Mouse (Mus musculus): ENCODE measurements around the gene Arhgap19.

The Arhgap19 gene

DNA sequence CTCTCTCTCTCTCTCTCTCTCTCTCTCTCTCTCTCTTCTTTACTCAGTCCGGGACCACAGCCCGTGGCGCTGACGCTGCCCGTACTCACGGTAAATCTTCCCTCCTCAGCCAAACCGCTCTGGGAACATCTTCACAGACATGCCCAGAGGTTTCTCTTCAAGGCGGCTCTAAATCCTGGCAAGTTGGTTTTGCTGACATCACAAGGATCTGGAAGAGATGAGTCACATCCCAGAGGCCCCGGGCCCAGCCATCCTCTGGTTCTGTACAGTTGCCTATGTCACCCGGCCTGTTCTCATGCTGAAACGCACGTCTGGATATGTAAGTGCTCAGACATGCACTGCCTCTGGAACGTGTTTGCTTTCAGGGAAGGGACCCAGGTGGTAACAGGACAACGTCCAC lies 54.4 kb downstream of the Arhgap19 start:
- intact Hi-C loops (cut with DNase I), result no loop called here

DNA sequence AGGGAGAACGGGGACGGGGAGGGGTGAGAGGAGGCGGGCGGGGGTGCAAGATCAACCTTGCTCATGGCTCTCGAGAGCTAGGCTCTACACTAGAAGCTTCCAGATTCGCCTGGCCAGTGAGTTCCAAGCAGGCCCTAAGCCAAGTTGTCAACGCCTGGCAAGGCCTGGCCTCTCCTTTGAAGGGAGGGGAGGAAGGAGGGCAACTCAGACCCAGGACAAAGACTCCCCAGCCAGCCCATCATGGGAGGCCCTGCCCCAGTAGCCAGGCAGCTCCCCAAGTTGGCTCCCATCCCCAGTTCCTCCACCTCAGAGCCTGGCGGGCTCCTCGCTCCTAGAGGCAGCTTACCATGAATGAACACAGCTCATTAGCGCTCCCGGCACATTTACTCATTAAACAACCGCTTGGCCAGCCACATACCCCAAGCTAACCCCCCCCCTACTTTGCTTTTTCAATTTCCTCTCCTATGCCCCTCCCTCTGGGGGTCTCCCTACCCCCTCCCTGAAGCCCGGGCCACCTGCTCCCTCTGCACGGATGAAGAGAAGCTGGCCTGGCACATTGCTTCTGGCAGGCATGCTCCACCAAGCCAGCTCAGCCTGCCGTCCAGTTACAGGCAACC lies 55.8 kb downstream of the Arhgap19 start:
- intact Hi-C loops (cut with DNase I), result no loop called here

DNA sequence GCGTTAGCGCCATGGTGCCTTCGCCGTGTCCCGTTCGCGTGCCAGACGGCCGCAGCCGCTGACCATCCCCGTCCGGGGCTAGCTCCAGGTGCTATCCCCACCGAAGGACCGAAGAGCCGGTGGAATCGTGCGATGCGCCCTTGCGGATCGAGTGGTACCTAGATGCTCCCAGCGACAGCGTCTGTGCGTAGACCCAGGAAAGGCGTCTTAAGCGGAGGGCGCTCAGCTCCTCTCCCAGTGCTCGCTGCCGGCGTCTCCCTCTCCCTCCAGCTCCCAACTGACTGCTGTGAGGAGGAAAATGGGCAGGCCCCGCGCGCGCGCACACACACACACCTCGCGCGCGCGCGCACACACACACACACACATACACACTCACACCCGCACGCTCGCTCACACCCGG lies 58.5 kb downstream of the Arhgap19 start, which contains the start of gene Slit1:
Slit1 (minus strand) TSS at position 270 of the 400 bp plus-strand sequence.
- intact Hi-C loops (cut with DNase I), result no loop called here

DNA sequence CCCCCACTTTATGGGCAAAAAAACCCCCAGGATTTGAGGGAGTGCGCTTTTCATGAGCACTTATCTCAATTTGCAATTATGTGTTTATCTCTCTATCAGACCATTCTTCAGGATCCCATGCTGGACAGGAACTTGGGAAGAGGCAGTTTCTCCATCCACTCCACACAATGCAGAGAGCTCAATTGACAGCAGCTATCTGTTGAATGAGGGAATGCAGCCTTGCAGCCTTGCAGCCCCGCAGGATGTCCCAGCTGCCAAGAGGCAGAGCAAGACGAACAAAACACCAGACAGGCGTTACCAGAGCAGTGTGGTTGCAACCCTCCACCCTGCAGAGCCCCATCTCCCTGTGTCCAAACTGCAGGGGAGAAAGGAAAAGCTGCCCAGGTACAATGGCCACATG lies 63.0 kb downstream of the Arhgap19 start:
- intact Hi-C loops (cut with DNase I), result no loop called here

- intact Hi-C loops (cut with DNase I), result no loop called here
Observed at GRCm38 (mm10) chr19:41738429-41738805, 63.4 kb downstream of the Arhgap19 start.

DNA sequence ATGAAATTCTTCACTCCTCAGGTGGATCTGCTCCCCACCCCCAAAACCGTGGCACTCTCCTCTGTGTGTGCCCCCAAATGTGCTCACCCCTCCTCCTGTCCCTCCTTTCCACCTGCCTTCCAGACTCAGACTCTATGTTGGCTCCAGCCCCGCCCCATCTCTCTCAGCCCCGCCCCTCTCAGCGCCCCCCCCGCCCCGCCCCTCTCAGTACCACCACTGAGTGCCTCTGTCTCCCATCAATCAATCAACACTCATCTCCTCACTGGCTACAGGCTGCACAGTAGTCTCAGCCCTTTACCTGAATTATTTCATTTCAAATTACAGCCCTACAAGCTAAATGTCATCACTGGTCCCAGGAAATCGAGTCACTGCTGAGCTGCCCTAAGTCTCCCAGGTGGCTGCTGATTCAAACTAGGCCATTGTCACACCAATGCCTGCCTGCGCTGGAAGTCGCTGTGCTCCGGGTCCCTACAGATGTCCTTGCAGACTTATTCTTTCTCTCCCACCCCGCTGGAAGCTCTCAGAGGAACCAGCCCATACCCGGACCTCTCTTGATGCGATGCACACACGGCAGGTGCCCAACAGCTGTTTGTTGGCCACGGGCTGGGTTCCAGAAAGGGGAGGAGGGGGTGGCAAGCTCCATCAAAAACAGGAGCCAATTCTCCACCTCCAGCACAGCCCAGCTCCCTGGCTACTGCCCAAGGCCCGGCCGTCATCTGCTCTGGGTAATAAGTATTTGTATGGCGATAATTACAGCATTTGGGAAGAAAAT lies 64.0 kb downstream of the Arhgap19 start:
- intact Hi-C loops (cut with DNase I), result no loop called here

DNA sequence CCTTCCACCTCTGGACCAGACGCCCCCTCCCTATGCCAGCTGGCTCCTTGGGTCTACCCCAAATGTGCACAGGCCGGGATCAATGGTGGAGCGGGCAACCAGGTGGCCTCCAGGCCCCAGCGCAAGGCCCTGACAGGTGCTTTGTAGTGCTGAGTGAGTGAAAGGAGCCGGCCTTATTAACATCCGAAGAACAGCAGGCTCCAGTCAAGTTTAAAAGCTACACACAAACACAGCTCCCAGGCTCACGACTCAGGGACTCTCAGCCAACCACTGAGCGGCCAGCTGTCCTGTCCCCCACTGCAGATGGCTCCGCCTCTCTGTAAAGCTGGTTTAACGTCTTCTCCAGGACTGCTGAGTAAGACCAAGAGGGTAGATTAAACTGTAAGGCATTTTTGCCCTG lies 67.2 kb downstream of the Arhgap19 start:
- intact Hi-C loops (cut with DNase I), result no loop called here

DNA sequence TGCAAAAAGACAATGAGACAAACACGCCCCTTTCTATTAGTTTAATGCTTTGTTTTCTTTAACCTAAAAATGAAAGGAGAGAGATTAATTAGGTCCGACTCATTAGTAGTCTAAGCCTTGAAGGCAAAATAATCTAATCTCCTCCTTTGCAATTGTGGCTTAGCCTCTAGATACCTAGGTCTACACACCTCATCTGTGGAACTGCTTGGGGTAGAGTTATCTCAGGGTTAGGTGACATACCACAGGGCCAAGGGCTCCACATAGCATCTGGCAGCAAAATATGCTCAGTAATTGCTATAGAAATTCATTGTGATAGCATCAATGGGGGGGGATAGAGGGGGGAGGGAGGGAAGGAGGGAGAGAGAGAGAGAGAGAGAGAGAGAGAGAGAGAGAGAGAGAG lies 76.4 kb downstream of the Arhgap19 start:
- intact Hi-C loops (cut with DNase I), result no loop called here

DNA sequence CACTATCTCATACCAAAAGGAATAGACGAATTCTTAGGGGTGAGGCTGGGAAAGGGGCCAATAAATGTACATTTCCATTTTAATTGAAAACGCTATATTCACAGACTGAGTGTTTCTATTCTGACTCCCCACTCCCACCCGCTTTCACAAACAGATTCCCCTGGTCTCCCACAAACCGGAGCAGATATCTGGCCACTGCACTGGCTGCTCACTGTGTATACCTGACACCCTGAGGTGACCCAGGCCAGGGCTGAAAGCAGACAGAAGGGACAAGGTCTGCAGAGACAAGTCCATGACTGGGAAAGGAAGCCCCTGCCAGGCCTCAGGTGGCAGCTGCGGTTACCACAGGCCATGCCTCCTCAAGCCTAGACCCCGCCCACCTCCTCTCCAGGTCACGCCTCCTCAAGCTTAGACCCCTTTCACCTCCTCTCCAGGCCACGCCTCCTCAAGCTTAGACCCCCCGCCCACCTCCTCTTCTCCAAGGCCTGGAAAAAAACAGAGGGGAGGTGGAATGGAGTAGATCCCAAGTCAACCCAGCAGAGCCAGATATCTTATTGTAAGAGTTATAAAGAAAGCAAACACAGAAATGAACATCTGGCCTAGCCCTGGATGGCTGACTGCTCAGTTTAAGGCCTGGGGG lies 76.9 kb downstream of the Arhgap19 start:
- intact Hi-C loops (cut with DNase I), result no loop called here

GRCm38 (mm10) chr19:41723337-41723736 lies 78.5 kb downstream of the Arhgap19 start:
- intact Hi-C loops (cut with DNase I), result no loop called here

DNA sequence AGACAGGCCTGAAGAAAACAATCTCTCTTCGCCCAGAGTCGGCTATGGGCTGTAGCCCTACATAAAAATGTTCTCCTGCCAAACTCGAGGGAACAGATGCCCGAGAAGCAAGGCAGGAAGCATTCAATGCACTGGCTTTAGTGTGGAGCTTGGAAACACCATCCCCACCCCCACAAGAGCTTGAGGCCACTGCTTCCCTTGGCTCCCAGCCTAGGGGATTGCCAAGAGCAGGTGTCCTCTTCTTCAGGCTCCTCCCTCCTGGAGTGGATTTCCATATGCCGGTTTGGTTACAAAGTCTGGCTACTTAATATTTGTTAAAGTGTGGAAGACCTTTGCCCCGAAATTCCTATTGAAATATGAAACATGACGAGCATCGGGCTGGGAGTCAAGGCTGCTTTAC lies 82.4 kb downstream of the Arhgap19 start:
- intact Hi-C loops (cut with DNase I), result no loop called here
